In genomic region chr6:52157466-52158275, GRCm38 (mm10) we compare ENCODE assay signal across 8 mouse cellular contexts. TPM values are rescaled to one million over a fixed set of nuclear protein-coding genes. Genes with fewer than 3 reads are reported as not detected.
DNase-seq lines count a peak whose midpoint lies in the region; ATAC-seq and TF ChIP-seq lines count a peak whose summit lies in the region.

No protein-coding gene starts in this region.

- no peaks in the 10 kb centered on the region for H3K4me1 ChIP-seq in liver, adult 2 months (ENCODE audit: control insufficient read depth, insufficient read depth, low read length)
- H3K4me1 ChIP-seq in embryonic facial prominence, embryonic 15.5 days, result peaks cover 14% of the 10 kb centered on the region
- peaks cover 32% of the 10 kb centered on the region for H3K4me1 ChIP-seq in limb, embryonic 12.5 days (replicated peaks)
- H3K4me1 ChIP-seq in neural tube, embryonic 14.5 days (ENCODE audit: control insufficient read depth, insufficient read depth, low read length), result peaks cover 35% of the 10 kb centered on the region

- peaks cover 18% of the 10 kb centered on the region; the same call in 1 of the 2 replicates for H3K27me3 ChIP-seq in liver, adult 2 months (ENCODE audit: control insufficient read depth, insufficient read depth, low read length)
- H3K27me3 ChIP-seq in embryonic facial prominence, embryonic 15.5 days, result peaks cover 96% of the 10 kb centered on the region
- peaks cover 82% of the 10 kb centered on the region for H3K27me3 ChIP-seq in limb, embryonic 12.5 days
- no peaks in the 10 kb centered on the region for H3K27me3 ChIP-seq in neural tube, embryonic 14.5 days (ENCODE audit: control insufficient read depth, insufficient read depth, low read length)

- peak overlapping the region; percentile 47 for H3K9ac ChIP-seq in liver, adult 2 months (ENCODE audit: low read depth, low read length)
- H3K9ac ChIP-seq in embryonic facial prominence, embryonic 15.5 days, result no peak overlapping the region
- H3K9ac ChIP-seq in limb, embryonic 12.5 days (replicated peaks), result no peak overlapping the region
- peak overlapping the region; percentile 88 for H3K9ac ChIP-seq in neural tube, embryonic 14.5 days (replicated peaks; ENCODE audit: low read depth, low read length)

- peak overlapping the region; percentile 98 for H3K4me2 ChIP-seq in embryonic facial prominence, embryonic 15.5 days (replicated peaks)
- peak overlapping the region; percentile 100 for H3K4me2 ChIP-seq in limb, embryonic 12.5 days
- H3K4me2 ChIP-seq in neural tube, embryonic 14.5 days (ENCODE audit: low read depth, low read length), result peak overlapping the region; percentile 60

- no peak for DNase-seq in liver, adult 2 months (ENCODE audit: extremely low read depth, low read depth, low spot score)
- no peak for DNase-seq in liver
- no peak for DNase-seq in layer of hippocampus, adult 9-10 months (ENCODE audit: low spot score)
- DNase-seq in right cerebral cortex, adult 2 months (ENCODE audit: low spot score in 2 of 2), result no peak
- DNase-seq in left cerebral cortex, postnatal 25 days (ENCODE audit: low spot score in 2 of 2), result no peak

- 7% methylated on average over 32 of the region's 32 CpGs for WGBS in liver, adult 2 months
- WGBS in embryonic facial prominence, embryonic 15.5 days, result 2% methylated on average over 32 of the region's 32 CpGs
- under 1% methylated on average over 32 of the region's 32 CpGs for WGBS in limb, embryonic 12.5 days
- under 1% methylated on average over 32 of the region's 32 CpGs for WGBS in neural tube, embryonic 14.5 days

- H3K9me3 ChIP-seq in embryonic facial prominence, embryonic 15.5 days (replicated peaks), result no peaks in the 10 kb centered on the region
- no peaks in the 10 kb centered on the region for H3K9me3 ChIP-seq in limb, embryonic 12.5 days
- no peaks in the 10 kb centered on the region for H3K9me3 ChIP-seq in neural tube, embryonic 14.5 days (ENCODE audit: control insufficient read depth, low read length)

- no peak; the same call in 1 of the 2 replicates for ATAC-seq in embryonic facial prominence, embryonic 15.5 days (ENCODE audit: insufficient number of reproducible peaks, low FRiP score, low TSS enrichment, low read depth)
- peak; percentile 48 for ATAC-seq in limb, embryonic 12.5 days (ENCODE audit: insufficient number of reproducible peaks, insufficient read depth, low FRiP score, low TSS enrichment, low read depth)
- ATAC-seq in neural tube, embryonic 14.5 days (ENCODE audit: low read depth), result no peak

- no peaks in the 10 kb centered on the region for H3K79me2 ChIP-seq in liver, adult 2 months (ENCODE audit: control insufficient read depth, insufficient read depth, low read length)

- H3K27ac ChIP-seq in liver, adult 2 months (replicated peaks; ENCODE audit: insufficient read depth, low read depth, low read length), result no peak overlapping the region
- no peak overlapping the region for H3K27ac ChIP-seq in embryonic facial prominence, embryonic 15.5 days (replicated peaks)
- H3K27ac ChIP-seq in limb, embryonic 12.5 days, result no peak overlapping the region
- peak overlapping the region; percentile 90 for H3K27ac ChIP-seq in neural tube, embryonic 14.5 days (ENCODE audit: low read depth, low read length)

- H3K4me3 ChIP-seq in liver, adult 2 months (ENCODE audit: insufficient read depth, low read depth, low read length), result peak overlapping the region; percentile 69
- H3K4me3 ChIP-seq in embryonic facial prominence, embryonic 15.5 days (replicated peaks), result peak overlapping the region; percentile 57
- H3K4me3 ChIP-seq in limb, embryonic 12.5 days (replicated peaks), result peak overlapping the region; percentile 71
- peak overlapping the region; percentile 81 for H3K4me3 ChIP-seq in neural tube, embryonic 14.5 days (ENCODE audit: low read depth, low read length)

- intact Hi-C loops in left cerebral cortex, postnatal 25 days (cut with DNase I), result loop anchor here (5.0 kb wide), 1 partner anchor 150 kb away; no protein-coding TSS in a partner anchor

- no peak for TF ChIP-seq POLR2A in liver, adult 2 months (IDR thresholded peaks at IDR 0.05; ENCODE audit: extremely low read depth, insufficient read depth, low read length)

- no peaks in the 10 kb centered on the region for H3K36me3 ChIP-seq in liver, adult 2 months (ENCODE audit: control insufficient read depth, insufficient read depth, low read length)
- no peaks in the 10 kb centered on the region for H3K36me3 ChIP-seq in embryonic facial prominence, embryonic 15.5 days
- no peaks in the 10 kb centered on the region for H3K36me3 ChIP-seq in limb, embryonic 12.5 days
- H3K36me3 ChIP-seq in neural tube, embryonic 14.5 days (ENCODE audit: control insufficient read depth, insufficient read depth, low read length), result no peaks in the 10 kb centered on the region

- TF ChIP-seq CTCF in liver, adult 2 months (IDR thresholded peaks at IDR 0.05; ENCODE audit: low read depth, low read length), result no peak

RNA-seq across cellular contexts. Expression of gene Hoxa1, which starts 0.4 kb away (rescaled TPM):
- total RNA-seq in liver, adult 2 months (2014; rRNA removed), result 0.13 TPM in 1 of 2 replicates, not detected in the other
- 0.10 and 0.18 TPM in 2 replicates for polyA plus RNA-seq in liver, adult 2 months (2012; rRNA removed)
- 0.39 and 0.52 TPM in 2 replicates for polyA plus RNA-seq in embryonic facial prominence, embryonic 15.5 days (2015; fragmentation: Nextera tagmentation; extraction: Ambion mirVana)
- 0.58 and 0.70 TPM in 2 replicates for polyA plus RNA-seq in limb, embryonic 12.5 days (2016; fragmentation: Nextera tagmentation; extraction: Ambion mirVana)
- 0.76 and 0.92 TPM in 2 replicates for polyA plus RNA-seq in neural tube, embryonic 14.5 days (2014; fragmentation: Nextera tagmentation; extraction: Ambion mirVana)
- not detected for total RNA-seq in left cerebral cortex, postnatal 25 days (2021)

RNA-seq across cellular contexts. Expression of gene Hoxa2, which starts 7.0 kb away (rescaled TPM):
- 0.09 and 0.40 TPM in 2 replicates for total RNA-seq in liver, adult 2 months (2014; rRNA removed)
- polyA plus RNA-seq in liver, adult 2 months (2012; rRNA removed), result 0.27 and 0.34 TPM in 2 replicates
- polyA plus RNA-seq in embryonic facial prominence, embryonic 15.5 days (2015; fragmentation: Nextera tagmentation; extraction: Ambion mirVana), result 0.32 and 0.45 TPM in 2 replicates
- 1.8 and 2.0 TPM in 2 replicates for polyA plus RNA-seq in limb, embryonic 12.5 days (2016; fragmentation: Nextera tagmentation; extraction: Ambion mirVana)
- 7.0 and 8.8 TPM in 2 replicates for polyA plus RNA-seq in neural tube, embryonic 14.5 days (2014; fragmentation: Nextera tagmentation; extraction: Ambion mirVana)
- not detected for total RNA-seq in left cerebral cortex, postnatal 25 days (2021)

RNA-seq across cellular contexts. Expression of gene 5730596B20Rik, which starts 19.6 kb away (rescaled TPM):
- total RNA-seq in liver, adult 2 months (2014; rRNA removed), result 0.09 TPM in 1 of 2 replicates, not detected in the other
- polyA plus RNA-seq in liver, adult 2 months (2012; rRNA removed), result 0.02 TPM in 2 replicates
- not detected in 2 replicates for polyA plus RNA-seq in embryonic facial prominence, embryonic 15.5 days (2015; fragmentation: Nextera tagmentation; extraction: Ambion mirVana)
- polyA plus RNA-seq in limb, embryonic 12.5 days (2016; fragmentation: Nextera tagmentation; extraction: Ambion mirVana), result 0.91 and 0.98 TPM in 2 replicates
- polyA plus RNA-seq in neural tube, embryonic 14.5 days (2014; fragmentation: Nextera tagmentation; extraction: Ambion mirVana), result 1.8 and 2.2 TPM in 2 replicates
- total RNA-seq in left cerebral cortex, postnatal 25 days (2021), result not detected

RNA-seq across cellular contexts. Expression of gene Hoxa4, which starts 33.9 kb away (rescaled TPM):
- total RNA-seq in liver, adult 2 months (2014; rRNA removed), result 0.28 TPM in 1 of 2 replicates, not detected in the other
- 0.23 and 0.39 TPM in 2 replicates for polyA plus RNA-seq in liver, adult 2 months (2012; rRNA removed)
- 0.17 and 0.29 TPM in 2 replicates for polyA plus RNA-seq in embryonic facial prominence, embryonic 15.5 days (2015; fragmentation: Nextera tagmentation; extraction: Ambion mirVana)
- 0.35 and 0.90 TPM in 2 replicates for polyA plus RNA-seq in limb, embryonic 12.5 days (2016; fragmentation: Nextera tagmentation; extraction: Ambion mirVana)
- 1.6 and 2.7 TPM in 2 replicates for polyA plus RNA-seq in neural tube, embryonic 14.5 days (2014; fragmentation: Nextera tagmentation; extraction: Ambion mirVana)
- not detected for total RNA-seq in left cerebral cortex, postnatal 25 days (2021)

RNA-seq across cellular contexts. Expression of gene Hoxa5, which starts 46.7 kb away (rescaled TPM):
- total RNA-seq in liver, adult 2 months (2014; rRNA removed), result 0.28 and 0.40 TPM in 2 replicates
- 0.10 and 0.16 TPM in 2 replicates for polyA plus RNA-seq in liver, adult 2 months (2012; rRNA removed)
- polyA plus RNA-seq in embryonic facial prominence, embryonic 15.5 days (2015; fragmentation: Nextera tagmentation; extraction: Ambion mirVana), result 0.17 and 0.39 TPM in 2 replicates
- polyA plus RNA-seq in limb, embryonic 12.5 days (2016; fragmentation: Nextera tagmentation; extraction: Ambion mirVana), result 8.2 and 9.2 TPM in 2 replicates
- polyA plus RNA-seq in neural tube, embryonic 14.5 days (2014; fragmentation: Nextera tagmentation; extraction: Ambion mirVana), result 20.9 and 30.6 TPM in 2 replicates
- not detected for total RNA-seq in left cerebral cortex, postnatal 25 days (2021)

Comparison
In these comparisons a context has a peak if more than half of its experiments do, and no peak if none do; other contexts are left out.
1. H3K9ac ChIP-seq: peak in liver, adult 2 months (single experiment) and neural tube, embryonic 14.5 days (single experiment); none in embryonic facial prominence, embryonic 15.5 days (single experiment) and limb, embryonic 12.5 days (single experiment).
2. Peak in every context shown above with its lines, with median percentiles within 50 percentile points of each other: H3K4me3 ChIP-seq and H3K4me2 ChIP-seq.